27 mouse cellular contexts compared by ENCODE assay signal in genomic region chr1:86040131-86040530, GRCm38 (mm10). TPM values are rescaled to one million over a fixed set of nuclear protein-coding genes. Genes with fewer than 3 reads are reported as not detected.
DNase-seq lines count a peak whose midpoint lies in the region; ATAC-seq and TF ChIP-seq lines count a peak whose summit lies in the region.
"Had no signal": no experiment of that assay in that cellular context is flagged by ENCODE, and none has a peak within 500 bp of the region (broad histone marks: within the 10 kb centered on the region; RNA-seq: fewer than 3 reads in every experiment).

No protein-coding gene starts in this region.

- H3K36me3 ChIP-seq in kidney, adult 2 months (ENCODE audit: control insufficient read depth, insufficient read depth, low read length): no peaks in the 10 kb centered on the region
- no peaks in the 10 kb centered on the region for H3K36me3 ChIP-seq in kidney, embryonic 14.5 days (ENCODE audit: control insufficient read depth, insufficient read depth, low read length)
- H3K36me3 ChIP-seq in lung, embryonic 14.5 days (ENCODE audit: insufficient read depth): no peaks in the 10 kb centered on the region
- no peaks in the 10 kb centered on the region for H3K36me3 ChIP-seq in small intestine, adult 2 months (ENCODE audit: control insufficient read depth, insufficient read depth, low read length)
- H3K36me3 ChIP-seq: embryonic facial prominence, embryonic 12.5 days; heart, embryonic 15.5 days; limb, embryonic 10.5 days; neural tube, embryonic 12.5 days had no signal

- H3K9ac ChIP-seq in kidney, embryonic 14.5 days (ENCODE audit: low read depth, low read length): no peak overlapping the region
- no peak overlapping the region for H3K9ac ChIP-seq in lung, embryonic 14.5 days
- H3K9ac ChIP-seq: embryonic facial prominence, embryonic 12.5 days; forebrain, embryonic 13.5 days; heart, embryonic 15.5 days; hindbrain, embryonic 14.5 days; neural tube, embryonic 12.5 days had no signal

- TF ChIP-seq CTCF in kidney, adult 2 months (conservative IDR thresholded peaks at IDR 0.05; ENCODE audit: insufficient read depth, insufficient read length, low read depth, low read length): no peak
- TF ChIP-seq CTCF in lung, embryonic 14.5 days (IDR thresholded peaks at IDR 0.05; ENCODE audit: low read depth): no peak
- no peak for TF ChIP-seq CTCF in small intestine, adult 2 months (IDR thresholded peaks at IDR 0.05; ENCODE audit: extremely low read depth, insufficient read length, insufficient replicate concordance, low read depth, low read length)

- H3K27ac ChIP-seq in kidney, adult 2 months (ENCODE audit: insufficient read depth, low read depth, low read length): no peak overlapping the region
- H3K27ac ChIP-seq in kidney, embryonic 14.5 days (ENCODE audit: low read depth, low read length): no peak overlapping the region
- no peak overlapping the region for H3K27ac ChIP-seq in lung, embryonic 14.5 days (ENCODE audit: low read depth)
- peak overlapping the region; percentile 98 for H3K27ac ChIP-seq in small intestine, adult 2 months (ENCODE audit: insufficient read depth, low read depth, low read length)
- H3K27ac ChIP-seq: embryonic facial prominence, embryonic 12.5 days; forebrain, embryonic 13.5 days; gastrocnemius, adult 2 months; heart, embryonic 15.5 days; hindbrain, embryonic 14.5 days; limb, embryonic 10.5 days; neural tube, embryonic 12.5 days had no signal

- peak; percentile 42 for DNase-seq in kidney, adult 2 months
- peak; percentile 47 for DNase-seq in lung, embryonic 14.5 days
- no peak for DNase-seq in lung, postnatal 4 days
- no peak for DNase-seq in thymus, postnatal 10 days (ENCODE audit: low spot score in 2 of 2)
- DNase-seq: adrenal gland, postnatal 25 days; cerebellum, adult 9-10 months; gastrocnemius, adult 2 months; heart, postnatal 36 days; kidney, postnatal 14 days; lung, adult 18-20 months; lung, postnatal 36 days; midbrain, embryonic 14.5 days; right cerebral cortex, postnatal 14 days; spleen, adult 18-20 months; thymus, postnatal 36 days had no signal

- TF ChIP-seq POLR2A in kidney, adult 2 months (IDR thresholded peaks at IDR 0.05; ENCODE audit: low read depth, low read length): no peak
- TF ChIP-seq POLR2A in small intestine, adult 2 months (IDR thresholded peaks at IDR 0.05; ENCODE audit: low read depth, low read length): no peak

- no peak overlapping the region for H3K4me2 ChIP-seq in kidney, embryonic 14.5 days (replicated peaks; ENCODE audit: low read depth, low read length)
- H3K4me2 ChIP-seq in lung, embryonic 14.5 days: no peak overlapping the region
- H3K4me2 ChIP-seq: embryonic facial prominence, embryonic 12.5 days; forebrain, embryonic 13.5 days; heart, embryonic 15.5 days; hindbrain, embryonic 14.5 days; neural tube, embryonic 12.5 days had no signal

- no peaks in the 10 kb centered on the region for H3K27me3 ChIP-seq in kidney, adult 2 months (replicated peaks; ENCODE audit: control insufficient read depth, insufficient read depth, low read length)
- H3K27me3 ChIP-seq in kidney, embryonic 14.5 days (ENCODE audit: control insufficient read depth, insufficient read depth, low read length): peaks cover 14% of the 10 kb centered on the region
- H3K27me3 ChIP-seq in lung, embryonic 14.5 days (ENCODE audit: insufficient read depth, low read length): peaks cover 10% of the 10 kb centered on the region
- no peaks in the 10 kb centered on the region for H3K27me3 ChIP-seq in small intestine, adult 2 months (ENCODE audit: control insufficient read depth, insufficient read depth, low read length)

- 54% methylated on average over 4 of the region's 4 CpGs for WGBS in kidney, adult 2 months
- 62% methylated on average over 4 of the region's 4 CpGs for whole genome bisulfite sequencing in kidney, embryonic 14.5 days
- WGBS in lung, embryonic 14.5 days: 56% methylated on average over 4 of the region's 4 CpGs
- WGBS in small intestine, adult 2 months: 17% methylated on average over 4 of the region's 4 CpGs

- no peak for ATAC-seq in kidney, embryonic 14.5 days (ENCODE audit: low FRiP score, low TSS enrichment)
- no peak for ATAC-seq in lung, embryonic 14.5 days (ENCODE audit: insufficient read depth)
- no peak for ATAC-seq in activated CD4-positive, CD25-positive, alpha-beta regulatory T cell, adult 4 months
- ATAC-seq: forebrain, embryonic 13.5 days; inflammation-experienced regulatory T-cells, adult 6 months had no signal

- peaks cover 5% of the 10 kb centered on the region; the same call in 1 of the 2 replicates for H3K9me3 ChIP-seq in kidney, embryonic 14.5 days (ENCODE audit: control insufficient read depth, low read length)
- H3K9me3 ChIP-seq in lung, embryonic 14.5 days (ENCODE audit: low read depth, low read length): peaks cover 4% of the 10 kb centered on the region; the same call in 1 of the 2 replicates
- H3K9me3 ChIP-seq: limb, embryonic 10.5 days had no signal

- H3K4me3 ChIP-seq in kidney, adult 2 months (ENCODE audit: insufficient read depth, low read depth, low read length): no peak overlapping the region
- H3K4me3 ChIP-seq in kidney, embryonic 14.5 days (ENCODE audit: low read length): no peak overlapping the region
- no peak overlapping the region for H3K4me3 ChIP-seq in lung, embryonic 14.5 days (ENCODE audit: low read depth, low read length)
- H3K4me3 ChIP-seq in small intestine, adult 2 months (ENCODE audit: low read depth, low read length): no peak overlapping the region
- H3K4me3 ChIP-seq: embryonic facial prominence, embryonic 12.5 days; erythroblast, embryonic 14.5 days; forebrain, embryonic 13.5 days; gastrocnemius, adult 2 months; heart, embryonic 15.5 days; layer of hippocampus, adult 2 months; limb, embryonic 10.5 days; neural tube, embryonic 12.5 days had no signal

- H3K4me1 ChIP-seq in kidney, adult 2 months (ENCODE audit: control insufficient read depth, insufficient read depth, low read length): no peaks in the 10 kb centered on the region
- no peaks in the 10 kb centered on the region for H3K4me1 ChIP-seq in kidney, embryonic 14.5 days (ENCODE audit: control insufficient read depth, insufficient read depth, low read length)
- no peaks in the 10 kb centered on the region for H3K4me1 ChIP-seq in lung, embryonic 14.5 days (ENCODE audit: insufficient read depth)
- peaks cover 27% of the 10 kb centered on the region for H3K4me1 ChIP-seq in small intestine, adult 2 months (ENCODE audit: control insufficient read depth, insufficient read depth, insufficient read length, low read length)
- H3K4me1 ChIP-seq: embryonic facial prominence, embryonic 12.5 days; forebrain, embryonic 13.5 days; heart, embryonic 15.5 days; limb, embryonic 10.5 days; neural tube, embryonic 12.5 days had no signal

RNA-seq across cellular contexts. Expression of gene 2810459M11Rik, which starts 5.5 kb away (rescaled TPM):
- polyA plus RNA-seq in kidney, adult 2 months (2012; rRNA removed): 0.13 and 0.20 TPM in 2 replicates
- 0.81 and 1.7 TPM in 2 replicates for polyA plus RNA-seq in kidney, embryonic 14.5 days (2014; fragmentation: Nextera tagmentation; extraction: Ambion mirVana)
- 1.3 and 2.0 TPM in 2 replicates for polyA plus RNA-seq in lung, embryonic 14.5 days (2014; fragmentation: Nextera tagmentation; extraction: Ambion mirVana)
- 9.4 and 13.8 TPM in 2 replicates for polyA plus RNA-seq in small intestine, adult 2 months (2012; rRNA removed)
- under 1 TPM in 1 of 2 experiments, not detected in 1; 0.21 TPM for polyA plus RNA-seq in activated CD4-positive, CD25-positive, alpha-beta regulatory T cell, adult 4 months (2017; shearing (Covaris generic))
- polyA plus RNA-seq: inflammation-experienced regulatory T-cells, adult 6 months had no signal

RNA-seq across cellular contexts. Expression of gene Spata3, which starts 23.5 kb away (rescaled TPM):
- polyA plus RNA-seq in kidney, adult 2 months (2012; rRNA removed): 0.33 and 0.39 TPM in 2 replicates
- polyA plus RNA-seq in kidney, embryonic 14.5 days (2014; fragmentation: Nextera tagmentation; extraction: Ambion mirVana): 0.34 TPM in 1 of 2 replicates, not detected in the other
- polyA plus RNA-seq in lung, embryonic 14.5 days (2014; fragmentation: Nextera tagmentation; extraction: Ambion mirVana): not detected in 2 replicates
- not detected in 2 replicates for polyA plus RNA-seq in small intestine, adult 2 months (2012; rRNA removed)
- polyA plus RNA-seq in activated CD4-positive, CD25-positive, alpha-beta regulatory T cell, adult 4 months (2017; shearing (Covaris generic)): under 1 TPM in 1 of 2 experiments, not detected in 1; 0.49 TPM
- polyA plus RNA-seq: embryonic facial prominence, embryonic 12.5 days; erythroblast, embryonic 14.5 days; forebrain, embryonic 13.5 days; heart, embryonic 15.5 days; limb, embryonic 10.5 days; neural tube, embryonic 12.5 days had no signal

RNA-seq across cellular contexts. Expression of gene Psmd1, which starts 24.1 kb away (rescaled TPM):
- 61.2 and 64.4 TPM in 2 replicates for polyA plus RNA-seq in kidney, adult 2 months (2012; rRNA removed)
- polyA plus RNA-seq in kidney, embryonic 14.5 days (2014; fragmentation: Nextera tagmentation; extraction: Ambion mirVana): 135 and 207 TPM in 2 replicates
- 196 and 200 TPM in 2 replicates for polyA plus RNA-seq in lung, embryonic 14.5 days (2014; fragmentation: Nextera tagmentation; extraction: Ambion mirVana)
- 18.7 and 33.6 TPM in 2 replicates for polyA plus RNA-seq in small intestine, adult 2 months (2012; rRNA removed)
- polyA plus RNA-seq in activated CD4-positive, CD25-positive, alpha-beta regulatory T cell, adult 4 months (2017; shearing (Covaris generic)): 10 to 100 TPM; 79.9 to 86.8 TPM

Comparison
In these comparisons a context has a peak if more than half of its experiments do, and no peak if none do; other contexts are left out.
1. DNase-seq: peak in kidney, adult 2 months (single experiment) and lung, embryonic 14.5 days (single experiment); none in lung, postnatal 4 days (0 of 2) and thymus, postnatal 10 days (0 of 2).